Mouse (Mus musculus) limb, embryonic 11.5 days (tissue): ENCODE measurements around the gene Gm2016. TPM values are rescaled to one million over a fixed set of nuclear protein-coding genes. Genes with fewer than 3 reads are reported as not detected.
"Not testable (repeated sequence)": the region's sequence is repeated elsewhere in the genome, so short reads cannot be mapped to it uniquely, and the experiment has no call there.

Experiments
- ATAC-seq: fragments of 200-750 bp; cut with Nextera tagmentation; 2 replicates; pipeline ENCODE4 v1.8.0; 2017; ENCODE audit warnings: low read depth; ENCODE audit not compliant: insufficient number of reproducible peaks, low FRiP score, low TSS enrichment
- DNase-seq: peaks from one replicate; pipeline ENCODE4 v3.0.0-alpha.2; 2015; ENCODE audit warnings: low spot score
- H3K27ac ChIP-seq: fragments of 300-500 bp; sonication (generic); replicated peaks from 2 replicates; pipeline ENCODE4 v1.5.1; 2014; ENCODE audit warnings: low read depth, mild to moderate bottlenecking, low read length
- H3K27me3 ChIP-seq: fragments of 300-500 bp; sonication (generic); 2 replicates; pipeline ENCODE4 v1.6.1; 2014; ENCODE audit warnings: mild to moderate bottlenecking, low read length, mixed read lengths; ENCODE audit not compliant: control insufficient read depth, insufficient read depth
- H3K36me3 ChIP-seq: fragments of 300-500 bp; sonication (generic); 2 replicates; pipeline ENCODE4 v1.6.1; 2014; ENCODE audit warnings: mild to moderate bottlenecking, low read length, moderate library complexity, mixed read lengths; ENCODE audit not compliant: control insufficient read depth, insufficient read depth
- H3K4me1 ChIP-seq: fragments of 300-500 bp; sonication (generic); 2 replicates; pipeline ENCODE4 v1.6.1; 2014; ENCODE audit warnings: low read length, mixed read lengths; ENCODE audit not compliant: control insufficient read depth, insufficient read depth
- H3K4me2 ChIP-seq: fragments of 300-500 bp; sonication (generic); 2 replicates; pipeline ENCODE4 v1.6.1; 2014; ENCODE audit warnings: low read depth, mild to moderate bottlenecking, moderate library complexity; ENCODE audit not compliant: severe bottlenecking
- H3K4me3 ChIP-seq: fragments of 300-500 bp; sonication (generic); 2 replicates; pipeline ENCODE4 v1.5.1; 2014; ENCODE audit warnings: low read depth, low read length
- H3K9ac ChIP-seq: fragments of 300-500 bp; sonication (generic); 2 replicates; pipeline ENCODE4 v1.6.1; 2014; ENCODE audit warnings: mild to moderate bottlenecking, low read length
- H3K9me3 ChIP-seq: fragments of 300-500 bp; sonication (generic); 2 replicates; pipeline ENCODE4 v1.6.1; 2016; ENCODE audit warnings: low read length; ENCODE audit not compliant: control insufficient read depth
- WGBS: fragments of 180-500 bp; shearing (Covaris S2); extraction: QIAGEN DNeasy Blood & Tissue Kit; methylation state at CpG from one replicate; pipeline ENCODE4 v1.1.7; 2014; 5-methylcytosine and 5-hydroxymethylcytosine counted together
- polyA plus RNA-seq: library from polyadenylated mRNA; unstranded; fragments of >200 nt; fragmentation: Nextera tagmentation; extraction: Ambion mirVana; gene quantifications from 2 replicates; pipeline ENCODE4 v1.2.1, GENCODE M21; 2014

The Gm2016 gene
- polyA plus RNA-seq, 1 experiment from 2014 or later: not detected

- H3K9ac ChIP-seq, ATAC-seq, DNase-seq, H3K4me2 ChIP-seq, H3K27me3 ChIP-seq, H3K4me3 ChIP-seq, H3K9me3 ChIP-seq, H3K4me1 ChIP-seq, H3K27ac ChIP-seq, H3K36me3 ChIP-seq: not testable (repeated sequence)
- 86% methylated on average over 2 of the region's 2 CpGs for WGBS
These were observed 45.8 kb downstream of the Gm2016 start, which contains the start of gene Gm2035 for GRCm38 (mm10) chr12:87919721-87920120. Gene Gm2035 (minus strand): TSS chr12:87919857.

Other genes starting within 250 kb of the Gm2016 start
- not detected in 2 replicates for gene Gm16381, start 229.5 kb upstream of the Gm2016 start, polyA plus RNA-seq
- not detected in 2 replicates for gene Gm21319, start 98.3 kb upstream of the Gm2016 start, polyA plus RNA-seq
- gene Gm21936, start 78.6 kb upstream of the Gm2016 start, polyA plus RNA-seq: not detected in 2 replicates
- not detected in 2 replicates for gene BB287469, start 57.5 kb upstream of the Gm2016 start, polyA plus RNA-seq
- gene Gm2001, start 31.7 kb upstream of the Gm2016 start, polyA plus RNA-seq: not detected in 2 replicates
- not detected in 2 replicates for gene Gm2022, start 21.3 kb downstream of the Gm2016 start, polyA plus RNA-seq
- gene Gm2035, start 45.8 kb downstream of the Gm2016 start, polyA plus RNA-seq: not detected in 2 replicates
- not detected in 2 replicates for gene Gm2042, start 80.0 kb downstream of the Gm2016 start, polyA plus RNA-seq
- gene Gm2075, start 137.8 kb downstream of the Gm2016 start, polyA plus RNA-seq: not detected in 2 replicates
- not detected in 2 replicates for gene Gm6803, start 144.7 kb downstream of the Gm2016 start, polyA plus RNA-seq
- not detected in 2 replicates for gene Gm2056, start 152.9 kb downstream of the Gm2016 start, polyA plus RNA-seq
- gene Gm16368, start 209.6 kb downstream of the Gm2016 start, polyA plus RNA-seq: not detected in 2 replicates